Mouse (Mus musculus): Measurements from ENCODE around the gene Atox1. TPM values are rescaled to one million over a fixed set of nuclear protein-coding genes. Genes with fewer than 3 reads are reported as not detected.

The Atox1 gene
- polyA plus RNA-seq (2014; fragmentation: Nextera tagmentation; extraction: Ambion mirVana) = 295 and 303 TPM in 2 replicates

- Histone ChIP-seq H3K4me3 (ENCODE audit: low read depth, low read length) (peak within 1 kb of the TSS; percentile 73), H3K36me3 (ENCODE audit: control insufficient read depth, insufficient read depth, low read length) (no peaks in the 10 kb centered on the region), H3K27me3 (ENCODE audit: control insufficient read depth, insufficient read depth, low read length) (no peaks in the 10 kb centered on the region), H3K27ac (ENCODE audit: low read depth, low read length) (peak within 1 kb of the TSS; percentile 40; the same call in 1 of the 2 replicates), H3K9me3 (ENCODE audit: control insufficient read depth, low read length) (no peaks in the 10 kb centered on the region), H3K4me1 (ENCODE audit: control insufficient read depth, insufficient read depth, low read length) (peaks cover 9% of the 10 kb centered on the region), H3K9ac (replicated peaks; ENCODE audit: low read depth, low read length) (peak within 1 kb of the TSS; percentile 64), H3K4me2 (ENCODE audit: low read depth, low read length) (peak within 1 kb of the TSS; percentile 92)
- WGBS = under 1% methylated on average over 36 of the region's 36 CpGs
- ATAC-seq (ENCODE audit: low read depth) = peak; percentile 97
Observed at GRCm38 (mm10) chr11:55461019-55461645, at the start of gene Atox1. TSS of gene Atox1 (minus strand) at chr11:55461239.

GRCm38 (mm10) chr11:55505485-55505884 lies 44.4 kb upstream of the Atox1 start:
- WGBS = 87% methylated on average over 3 of the region's 3 CpGs
- H3K4me1 ChIP-seq (ENCODE audit: control insufficient read depth, insufficient read depth, low read length) = no peaks in the 10 kb centered on the region
- H3K27ac ChIP-seq (ENCODE audit: low read depth, low read length) = no peak overlapping the region
- no peak overlapping the region for H3K4me2 ChIP-seq (ENCODE audit: low read depth, low read length)
- no peaks in the 10 kb centered on the region for H3K9me3 ChIP-seq (ENCODE audit: control insufficient read depth, low read length)
- ATAC-seq (ENCODE audit: low read depth) = no peak
- H3K27me3 ChIP-seq (ENCODE audit: control insufficient read depth, insufficient read depth, low read length) = no peaks in the 10 kb centered on the region
- H3K4me3 ChIP-seq (ENCODE audit: low read depth, low read length) = no peak overlapping the region
- H3K36me3 ChIP-seq (ENCODE audit: control insufficient read depth, insufficient read depth, low read length) = peaks cover 6% of the 10 kb centered on the region
- H3K9ac ChIP-seq (replicated peaks; ENCODE audit: low read depth, low read length) = no peak overlapping the region

- 64% methylated on average over 5 of the region's 5 CpGs for WGBS
- Histone ChIP-seq H3K27ac (ENCODE audit: low read depth, low read length) (no peak overlapping the region), H3K9ac (replicated peaks; ENCODE audit: low read depth, low read length) (no peak overlapping the region), H3K4me3 (ENCODE audit: low read depth, low read length) (no peak overlapping the region), H3K36me3 (ENCODE audit: control insufficient read depth, insufficient read depth, low read length) (peaks cover 20% of the 10 kb centered on the region), H3K4me2 (ENCODE audit: low read depth, low read length) (no peak overlapping the region), H3K9me3 (ENCODE audit: control insufficient read depth, low read length) (no peaks in the 10 kb centered on the region), H3K27me3 (ENCODE audit: control insufficient read depth, insufficient read depth, low read length) (no peaks in the 10 kb centered on the region), H3K4me1 (ENCODE audit: control insufficient read depth, insufficient read depth, low read length) (no peaks in the 10 kb centered on the region)
- no peak for ATAC-seq (ENCODE audit: low read depth)
Observed at GRCm38 (mm10) chr11:55502886-55503285, 41.8 kb upstream of the Atox1 start.

- ATAC-seq (ENCODE audit: low read depth) = no peak
- 79% methylated on average over 8 of the region's 8 CpGs for WGBS
- H3K36me3 ChIP-seq (ENCODE audit: control insufficient read depth, insufficient read depth, low read length) = peaks cover 26% of the 10 kb centered on the region
Observed at GRCm38 (mm10) chr11:55501955-55502531, 41.0 kb upstream of the Atox1 start.

GRCm38 (mm10) chr11:55497885-55498284 lies 36.8 kb upstream of the Atox1 start:
- Histone ChIP-seq H3K9me3 (ENCODE audit: control insufficient read depth, low read length) (no peaks in the 10 kb centered on the region), H3K4me1 (ENCODE audit: control insufficient read depth, insufficient read depth, low read length) (no peaks in the 10 kb centered on the region), H3K9ac (replicated peaks; ENCODE audit: low read depth, low read length) (no peak overlapping the region), H3K4me3 (ENCODE audit: low read depth, low read length) (no peak overlapping the region), H3K27ac (ENCODE audit: low read depth, low read length) (no peak overlapping the region), H3K4me2 (ENCODE audit: low read depth, low read length) (no peak overlapping the region), H3K36me3 (ENCODE audit: control insufficient read depth, insufficient read depth, low read length) (peaks cover 57% of the 10 kb centered on the region), H3K27me3 (ENCODE audit: control insufficient read depth, insufficient read depth, low read length) (no peaks in the 10 kb centered on the region)
- 75% methylated on average over 5 of the region's 5 CpGs for WGBS
- 0 out of 2 replicates have a peak, but pooled peaks have one; percentile 68 for ATAC-seq (ENCODE audit: low read depth)

More at GRCm38 (mm10) chr11:55501955-55502531, 41.0 kb upstream of the Atox1 start:
- Histone ChIP-seq H3K9ac (replicated peaks; ENCODE audit: low read depth, low read length) (no peak overlapping the region), H3K9me3 (ENCODE audit: control insufficient read depth, low read length) (no peaks in the 10 kb centered on the region), H3K27me3 (ENCODE audit: control insufficient read depth, insufficient read depth, low read length) (no peaks in the 10 kb centered on the region), H3K27ac (ENCODE audit: low read depth, low read length) (no peak overlapping the region), H3K4me3 (ENCODE audit: low read depth, low read length) (no peak overlapping the region), H3K4me2 (ENCODE audit: low read depth, low read length) (no peak overlapping the region), H3K4me1 (ENCODE audit: control insufficient read depth, insufficient read depth, low read length) (no peaks in the 10 kb centered on the region)

- Histone ChIP-seq H3K9me3 (ENCODE audit: control insufficient read depth, low read length) (no peaks in the 10 kb centered on the region), H3K4me2 (ENCODE audit: low read depth, low read length) (no peak overlapping the region), H3K27ac (ENCODE audit: low read depth, low read length) (no peak overlapping the region), H3K4me1 (ENCODE audit: control insufficient read depth, insufficient read depth, low read length) (no peaks in the 10 kb centered on the region), H3K4me3 (ENCODE audit: low read depth, low read length) (no peak overlapping the region), H3K36me3 (ENCODE audit: control insufficient read depth, insufficient read depth, low read length) (peaks cover 70% of the 10 kb centered on the region), H3K9ac (replicated peaks; ENCODE audit: low read depth, low read length) (no peak overlapping the region), H3K27me3 (ENCODE audit: control insufficient read depth, insufficient read depth, low read length) (no peaks in the 10 kb centered on the region)
- 91% methylated on average over 6 of the region's 6 CpGs for WGBS
- no peak for ATAC-seq (ENCODE audit: low read depth)
Observed at GRCm38 (mm10) chr11:55496158-55496557, 35.1 kb upstream of the Atox1 start.

GRCm38 (mm10) chr11:55485443-55485842 lies 24.4 kb upstream of the Atox1 start:
- H3K9me3 ChIP-seq (ENCODE audit: control insufficient read depth, low read length) = no peaks in the 10 kb centered on the region
- H3K4me3 ChIP-seq (ENCODE audit: low read depth, low read length) = no peak overlapping the region
- H3K27ac ChIP-seq (ENCODE audit: low read depth, low read length) = no peak overlapping the region
- no peaks in the 10 kb centered on the region for H3K27me3 ChIP-seq (ENCODE audit: control insufficient read depth, insufficient read depth, low read length)
- no peaks in the 10 kb centered on the region for H3K4me1 ChIP-seq (ENCODE audit: control insufficient read depth, insufficient read depth, low read length)
- H3K36me3 ChIP-seq (ENCODE audit: control insufficient read depth, insufficient read depth, low read length) = peaks cover 40% of the 10 kb centered on the region
- ATAC-seq (ENCODE audit: low read depth) = no peak
- WGBS = 98% methylated on average over 7 of the region's 7 CpGs
- no peak overlapping the region for H3K9ac ChIP-seq (replicated peaks; ENCODE audit: low read depth, low read length)
- no peak overlapping the region for H3K4me2 ChIP-seq (ENCODE audit: low read depth, low read length)

GRCm38 (mm10) chr11:55473219-55473618 lies 12.2 kb upstream of the Atox1 start:
- H3K27me3 ChIP-seq (ENCODE audit: control insufficient read depth, insufficient read depth, low read length) = no peaks in the 10 kb centered on the region
- 95% methylated on average over 3 of the region's 3 CpGs for WGBS
- no peak for ATAC-seq (ENCODE audit: low read depth)

GRCm38 (mm10) chr11:55471467-55471866 lies 10.4 kb upstream of the Atox1 start:
- Histone ChIP-seq H3K9ac (replicated peaks; ENCODE audit: low read depth, low read length) (no peak overlapping the region), H3K27me3 (ENCODE audit: control insufficient read depth, insufficient read depth, low read length) (no peaks in the 10 kb centered on the region), H3K9me3 (ENCODE audit: control insufficient read depth, low read length) (no peaks in the 10 kb centered on the region), H3K4me3 (ENCODE audit: low read depth, low read length) (peak overlapping the region; percentile 91; the same call in 1 of the 2 replicates), H3K4me1 (ENCODE audit: control insufficient read depth, insufficient read depth, low read length) (peaks cover 12% of the 10 kb centered on the region), H3K27ac (ENCODE audit: low read depth, low read length) (no peak overlapping the region), H3K4me2 (ENCODE audit: low read depth, low read length) (peak overlapping the region; percentile 93; the same call in 1 of the 2 replicates), H3K36me3 (ENCODE audit: control insufficient read depth, insufficient read depth, low read length) (no peaks in the 10 kb centered on the region)
- no peak for ATAC-seq (ENCODE audit: low read depth)
- 96% methylated on average over 7 of the region's 7 CpGs for WGBS

More at GRCm38 (mm10) chr11:55473219-55473618, 12.2 kb upstream of the Atox1 start:
- Histone ChIP-seq H3K4me3 (ENCODE audit: low read depth, low read length) (no peak overlapping the region), H3K36me3 (ENCODE audit: control insufficient read depth, insufficient read depth, low read length) (no peaks in the 10 kb centered on the region), H3K27ac (ENCODE audit: low read depth, low read length) (no peak overlapping the region), H3K4me1 (ENCODE audit: control insufficient read depth, insufficient read depth, low read length) (peaks cover 12% of the 10 kb centered on the region), H3K9ac (replicated peaks; ENCODE audit: low read depth, low read length) (no peak overlapping the region), H3K9me3 (ENCODE audit: control insufficient read depth, low read length) (no peaks in the 10 kb centered on the region), H3K4me2 (ENCODE audit: low read depth, low read length) (no peak overlapping the region)

Data from neural tube, embryonic 14.5 days (tissue).